Mouse (Mus musculus): Measurements from ENCODE around the gene Hfe. TPM values are rescaled to one million over a fixed set of nuclear protein-coding genes. Genes with fewer than 3 reads are reported as not detected.
"Not testable (repeated sequence)": the region's sequence is repeated elsewhere in the genome, so short reads cannot be mapped to it uniquely, and the experiment has no call there.

Hfe gene
- polyA plus RNA-seq, 1 experiment = 7.7 TPM

- no peaks in the 10 kb centered on the region for H3K27me3 ChIP-seq (ENCODE audit: control insufficient read depth, insufficient read depth, low read length)
- no peaks in the 10 kb centered on the region for H3K36me3 ChIP-seq (ENCODE audit: control insufficient read depth, insufficient read depth, low read length)
- no peak overlapping the region for H3K27ac ChIP-seq (ENCODE audit: insufficient read depth, low read depth, low read length)
- WGBS = 55% methylated on average over 1 of the region's 1 CpGs
- H3K4me3 ChIP-seq (ENCODE audit: low read depth, low read length) = no peak overlapping the region
- peaks cover 9% of the 10 kb centered on the region; the same call in 1 of the 2 replicates for H3K4me1 ChIP-seq (ENCODE audit: control insufficient read depth, insufficient read depth, insufficient read length, low read length)
- TF ChIP-seq POLR2A (IDR thresholded peaks at IDR 0.05; ENCODE audit: low read depth, low read length) (no peak), CTCF (IDR thresholded peaks at IDR 0.05; ENCODE audit: extremely low read depth, insufficient read length, insufficient replicate concordance, low read depth, low read length) (no peak)
Observed at GRCm38 (mm10) chr13:23725213-23725612, 14.6 kb upstream of the Hfe start.

GRCm38 (mm10) chr13:23724239-23724638 lies 13.6 kb upstream of the Hfe start:
- H3K4me3 ChIP-seq (ENCODE audit: low read depth, low read length) = no peak overlapping the region
- no peak for TF ChIP-seq CTCF (IDR thresholded peaks at IDR 0.05; ENCODE audit: extremely low read depth, insufficient read length, insufficient replicate concordance, low read depth, low read length)
- no peak for TF ChIP-seq POLR2A (IDR thresholded peaks at IDR 0.05; ENCODE audit: low read depth, low read length)
- WGBS = 85% methylated on average over 4 of the region's 4 CpGs
- no peaks in the 10 kb centered on the region for H3K27me3 ChIP-seq (ENCODE audit: control insufficient read depth, insufficient read depth, low read length)
- H3K4me1 ChIP-seq (ENCODE audit: control insufficient read depth, insufficient read depth, insufficient read length, low read length) = peaks cover 7% of the 10 kb centered on the region; the same call in 1 of the 2 replicates
- H3K27ac ChIP-seq (ENCODE audit: insufficient read depth, low read depth, low read length) = no peak overlapping the region
- H3K36me3 ChIP-seq (ENCODE audit: control insufficient read depth, insufficient read depth, low read length) = no peaks in the 10 kb centered on the region

GRCm38 (mm10) chr13:23717593-23718245 lies 7.1 kb upstream of the Hfe start:
- H3K4me3 ChIP-seq (ENCODE audit: low read depth, low read length); H3K36me3 ChIP-seq (ENCODE audit: control insufficient read depth, insufficient read depth, low read length); H3K4me1 ChIP-seq (ENCODE audit: control insufficient read depth, insufficient read depth, insufficient read length, low read length); H3K27me3 ChIP-seq (ENCODE audit: control insufficient read depth, insufficient read depth, low read length): not testable (repeated sequence)
- peak overlapping the region; percentile 53 for H3K27ac ChIP-seq (ENCODE audit: insufficient read depth, low read depth, low read length)
- 31% methylated on average over 2 of the region's 2 CpGs for WGBS

- Histone ChIP-seq H3K4me3 (ENCODE audit: low read depth, low read length) (no peak overlapping the region), H3K36me3 (ENCODE audit: control insufficient read depth, insufficient read depth, low read length) (no peaks in the 10 kb centered on the region), H3K4me1 (ENCODE audit: control insufficient read depth, insufficient read depth, insufficient read length, low read length) (no peaks in the 10 kb centered on the region), H3K27me3 (ENCODE audit: control insufficient read depth, insufficient read depth, low read length) (no peaks in the 10 kb centered on the region), H3K27ac (ENCODE audit: insufficient read depth, low read depth, low read length) (peak overlapping the region; percentile 53)
- 75% methylated on average over 11 of the region's 11 CpGs for whole genome bisulfite sequencing
- TF ChIP-seq CTCF (IDR thresholded peaks at IDR 0.05; ENCODE audit: extremely low read depth, insufficient read length, insufficient replicate concordance, low read depth, low read length) = no peak
- no peak for TF ChIP-seq POLR2A (IDR thresholded peaks at IDR 0.05; ENCODE audit: low read depth, low read length)
Observed at GRCm38 (mm10) chr13:23717176-23717575, 6.5 kb upstream of the Hfe start.

- Histone ChIP-seq H3K36me3 (ENCODE audit: control insufficient read depth, insufficient read depth, low read length) (no peaks in the 10 kb centered on the region), H3K27ac (ENCODE audit: insufficient read depth, low read depth, low read length) (no peak overlapping the region)
Observed at GRCm38 (mm10) chr13:23716261-23717042, 5.8 kb upstream of the Hfe start.

GRCm38 (mm10) chr13:23709714-23710373 lies 810 bp downstream of the Hfe start:
- Histone ChIP-seq H3K27ac (ENCODE audit: insufficient read depth, low read depth, low read length) (peak overlapping the region; percentile 61), H3K27me3 (ENCODE audit: control insufficient read depth, insufficient read depth, low read length) (no peaks in the 10 kb centered on the region), H3K36me3 (ENCODE audit: control insufficient read depth, insufficient read depth, low read length) (no peaks in the 10 kb centered on the region), H3K4me1 (ENCODE audit: control insufficient read depth, insufficient read depth, insufficient read length, low read length) (no peaks in the 10 kb centered on the region; the same call in 1 of the 2 replicates), H3K4me3 (ENCODE audit: low read depth, low read length) (peak overlapping the region; percentile 73)
- no peak for TF ChIP-seq POLR2A (IDR thresholded peaks at IDR 0.05; ENCODE audit: low read depth, low read length)
- no peak for TF ChIP-seq CTCF (IDR thresholded peaks at IDR 0.05; ENCODE audit: extremely low read depth, insufficient read length, insufficient replicate concordance, low read depth, low read length)
- WGBS = 18% methylated on average over 15 of the region's 15 CpGs

More at GRCm38 (mm10) chr13:23716261-23717042, 5.8 kb upstream of the Hfe start:
- Histone ChIP-seq H3K4me1 (ENCODE audit: control insufficient read depth, insufficient read depth, insufficient read length, low read length) (no peaks in the 10 kb centered on the region), H3K4me3 (ENCODE audit: low read depth, low read length) (no peak overlapping the region), H3K27me3 (ENCODE audit: control insufficient read depth, insufficient read depth, low read length) (no peaks in the 10 kb centered on the region)
- no peak for TF ChIP-seq POLR2A (IDR thresholded peaks at IDR 0.05; ENCODE audit: low read depth, low read length)
- no peak for TF ChIP-seq CTCF (IDR thresholded peaks at IDR 0.05; ENCODE audit: extremely low read depth, insufficient read length, insufficient replicate concordance, low read depth, low read length)
- 71% methylated on average over 5 of the region's 5 CpGs for WGBS

- H3K27me3 ChIP-seq (ENCODE audit: control insufficient read depth, insufficient read depth, low read length) = no peaks in the 10 kb centered on the region
- no peaks in the 10 kb centered on the region; the same call in 1 of the 2 replicates for H3K4me1 ChIP-seq (ENCODE audit: control insufficient read depth, insufficient read depth, insufficient read length, low read length)
- H3K36me3 ChIP-seq (ENCODE audit: control insufficient read depth, insufficient read depth, low read length) = no peaks in the 10 kb centered on the region
- H3K4me3 ChIP-seq (ENCODE audit: low read depth, low read length) = no peak overlapping the region
- TF ChIP-seq CTCF (IDR thresholded peaks at IDR 0.05; ENCODE audit: extremely low read depth, insufficient read length, insufficient replicate concordance, low read depth, low read length) (no peak), POLR2A (IDR thresholded peaks at IDR 0.05; ENCODE audit: low read depth, low read length) (no peak)
- no peak overlapping the region for H3K27ac ChIP-seq (ENCODE audit: insufficient read depth, low read depth, low read length)
- 57% methylated on average over 4 of the region's 4 CpGs for WGBS
Observed at GRCm38 (mm10) chr13:23708654-23709053, 2.0 kb downstream of the Hfe start.

Measured in small intestine, adult 2 months (tissue).